Mouse (Mus musculus): Measurements from ENCODE around the gene Cfap58. TPM values are rescaled to one million over a fixed set of nuclear protein-coding genes. Genes with fewer than 3 reads are reported as not detected.

Gene Cfap58
- polyA plus RNA-seq (2014; fragmentation: Illumina TruSeq; extraction: RNeasy Lipid Tissue Mini Kit (QIAGEN cat#74804); ENCODE audit: insufficient read depth, low read depth, low replicate concordance) = 3.3 TPM

DNA sequence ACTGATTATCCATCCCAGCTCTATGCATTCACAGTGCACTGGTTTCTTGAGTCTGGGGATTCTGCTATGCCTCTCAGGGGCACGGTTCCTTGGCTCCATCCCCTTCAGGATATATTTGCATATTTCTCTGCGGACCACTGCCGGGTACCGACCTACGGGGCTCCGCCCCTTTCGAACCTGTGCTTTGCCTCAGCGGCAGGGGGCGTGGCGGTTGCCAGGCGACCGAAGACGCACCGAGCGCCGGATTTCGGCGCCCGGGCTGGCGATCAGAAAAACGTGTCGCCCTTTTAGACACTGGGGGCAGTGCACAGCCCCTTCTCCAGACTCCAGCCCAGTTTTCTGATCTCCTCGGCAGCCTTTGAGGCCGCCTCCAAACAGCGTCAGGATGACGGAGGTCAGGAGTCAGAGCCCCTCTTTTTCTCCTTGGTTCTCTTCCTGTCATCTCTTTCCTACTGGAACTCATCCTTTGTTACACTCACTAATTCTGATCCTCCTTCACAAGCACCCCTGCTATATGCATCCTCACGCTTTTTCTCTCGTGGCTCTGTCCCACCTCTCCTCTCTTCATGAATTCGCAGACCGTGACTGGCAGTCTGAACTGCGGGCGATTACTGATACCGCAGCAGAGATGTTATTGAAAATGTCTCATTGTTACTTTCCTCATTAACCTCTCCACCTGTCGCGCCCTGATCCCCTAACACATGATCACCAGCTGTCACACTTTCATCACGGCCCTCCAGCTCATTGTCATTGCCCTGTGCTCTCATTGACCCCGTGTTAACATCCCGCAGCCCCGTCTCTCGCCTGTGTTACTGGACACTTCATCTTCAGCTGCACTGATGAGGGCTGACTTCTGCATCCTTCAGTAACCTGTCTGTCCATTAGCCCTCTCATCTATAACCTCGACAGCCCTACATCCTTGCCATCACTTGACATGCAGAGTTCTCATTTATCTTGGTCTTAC lies at the start of gene Cfap58:
Cfap58 (plus strand) TSS at position 233 of the 964 bp plus-strand sequence.

DNA sequence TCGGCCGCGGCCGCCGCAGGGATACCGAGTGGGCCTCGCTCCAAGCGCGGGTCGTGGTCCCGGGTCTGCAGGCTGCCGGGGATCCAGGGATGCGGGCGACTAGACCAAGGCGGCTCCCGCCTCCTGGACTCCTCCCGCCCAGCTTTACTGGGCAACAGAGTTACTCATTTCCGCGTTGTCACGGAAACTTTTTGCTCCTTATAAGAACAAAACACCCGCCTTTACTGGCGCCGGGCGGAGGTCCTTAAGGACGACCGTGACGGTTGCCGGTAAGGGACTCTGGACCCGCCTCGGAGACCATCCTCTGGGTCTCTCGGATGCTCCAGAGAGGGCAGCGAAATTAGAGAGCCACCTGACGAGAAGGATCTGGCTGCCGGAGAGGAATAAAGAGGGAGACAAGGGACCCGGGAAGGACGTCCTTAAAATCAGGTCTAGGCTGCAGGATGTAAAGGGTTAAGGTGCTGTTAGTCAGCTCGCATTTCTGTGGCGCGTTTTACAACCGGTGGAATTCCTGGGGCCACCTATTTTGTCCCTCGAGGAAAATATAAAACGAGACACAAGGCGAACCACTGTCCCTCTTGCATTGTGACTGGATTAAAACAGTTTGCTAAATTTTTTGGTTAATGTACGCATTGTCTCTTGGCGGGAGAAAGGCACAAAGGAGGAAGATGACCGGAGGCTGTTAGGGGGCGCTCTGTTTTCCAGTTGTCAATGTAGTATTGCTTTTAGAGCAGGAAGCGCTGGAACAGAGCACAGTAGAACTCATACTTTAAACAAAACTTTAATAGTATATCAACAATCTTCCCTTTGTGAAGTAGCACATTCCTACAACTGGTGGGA lies 18.1 kb upstream of the Cfap58 start, which contains the start of the genes Cfap43 and Itprip:
Cfap43 (minus strand) TSS at position 162 of the 840 bp plus-strand sequence.
Itprip (minus strand) TSS at position 174 of the 840 bp plus-strand sequence.

Other genes starting within 250 kb of the Cfap58 start
- 2.3 TPM for gene Col17a1, start 245.6 kb upstream of the Cfap58 start, polyA plus RNA-seq (2014; fragmentation: Illumina TruSeq; extraction: RNeasy Lipid Tissue Mini Kit (QIAGEN cat#74804); ENCODE audit: insufficient read depth, low read depth, low replicate concordance)
- 66.5 TPM for gene Sfr1, start 206.0 kb upstream of the Cfap58 start, polyA plus RNA-seq (2014; fragmentation: Illumina TruSeq; extraction: RNeasy Lipid Tissue Mini Kit (QIAGEN cat#74804); ENCODE audit: insufficient read depth, low read depth, low replicate concordance)
- gene Gsto1, start 82.7 kb upstream of the Cfap58 start, polyA plus RNA-seq (2014; fragmentation: Illumina TruSeq; extraction: RNeasy Lipid Tissue Mini Kit (QIAGEN cat#74804); ENCODE audit: insufficient read depth, low read depth, low replicate concordance) = 173 TPM
- 1.7 TPM for gene Gsto2, start 72.1 kb upstream of the Cfap58 start, polyA plus RNA-seq (2014; fragmentation: Illumina TruSeq; extraction: RNeasy Lipid Tissue Mini Kit (QIAGEN cat#74804); ENCODE audit: insufficient read depth, low read depth, low replicate concordance)
- 8.6 TPM for gene Cfap43, start 18.4 kb upstream of the Cfap58 start, polyA plus RNA-seq (2014; fragmentation: Illumina TruSeq; extraction: RNeasy Lipid Tissue Mini Kit (QIAGEN cat#74804); ENCODE audit: insufficient read depth, low read depth, low replicate concordance)
- gene Itprip, start 18.4 kb upstream of the Cfap58 start, polyA plus RNA-seq (2014; fragmentation: Illumina TruSeq; extraction: RNeasy Lipid Tissue Mini Kit (QIAGEN cat#74804); ENCODE audit: insufficient read depth, low read depth, low replicate concordance) = 10.8 TPM

Measured in lung, adult 10 weeks (tissue).